Mouse (Mus musculus): ENCODE data around the gene Mbd5.

DNA sequence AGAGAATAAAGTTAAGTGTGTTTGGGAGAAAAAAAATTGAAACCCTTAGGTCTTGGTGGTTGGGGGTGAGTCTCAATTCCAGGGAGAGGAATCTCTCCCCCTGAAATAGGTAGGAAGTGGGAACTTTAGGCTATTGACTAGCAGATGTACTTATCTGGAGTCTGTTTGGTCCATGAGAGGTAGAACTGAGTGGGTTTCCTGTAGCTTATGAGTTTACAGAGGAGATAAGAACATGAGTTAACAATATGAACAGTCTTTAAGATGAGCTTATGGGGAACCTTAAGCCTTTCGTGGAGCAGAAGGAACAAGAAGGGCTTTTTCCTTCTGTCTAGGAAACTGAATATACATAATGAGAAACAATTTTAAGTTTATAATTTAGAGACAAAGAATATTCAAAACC lies 404.8 kb downstream of the Mbd5 start:
- TF ChIP-seq CTCF (IDR thresholded peaks at IDR 0.05; ENCODE audit: extremely low read depth, insufficient read depth, low read length) (no peak), POLR2A (IDR thresholded peaks at IDR 0.05; ENCODE audit: extremely low read depth, insufficient read depth, low read length) (no peak)
